Mouse (Mus musculus): Measurements from ENCODE around the gene Ddr1.
A peak's percentile ranks its signal among the peaks of the same experiment; 100 is the strongest.

Ddr1 gene

GRCm38 (mm10) chr17:35636363-35636762 is 68.1 kb downstream of the Ddr1 start:
- DNase-seq (ENCODE audit: low read depth in 1 of 2, low spot score in 2 of 2): no peak

DNA sequence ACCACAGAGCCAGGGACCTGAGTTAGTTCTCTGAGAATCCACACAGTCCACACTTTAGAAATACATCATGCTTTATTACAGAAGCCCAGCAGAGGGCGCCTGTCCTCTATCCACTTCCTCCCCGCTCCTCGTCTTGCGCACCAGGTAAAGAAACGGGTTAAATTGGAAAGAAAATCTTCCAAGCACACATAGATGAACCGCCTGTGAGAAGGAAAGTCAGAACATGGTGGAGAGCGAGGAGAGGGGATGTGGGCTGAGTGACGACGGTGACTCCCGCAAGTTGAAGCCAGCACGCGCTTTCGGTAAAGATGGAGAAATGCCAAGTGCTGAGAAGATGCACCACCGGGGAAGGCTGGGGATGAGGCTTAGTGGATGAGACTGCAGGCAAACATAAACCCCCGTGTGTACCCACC is 68.7 kb downstream of the Ddr1 start:
- DNase-seq (ENCODE audit: low read depth in 1 of 2, low spot score in 2 of 2): peak; percentile 21 to 38

DNA sequence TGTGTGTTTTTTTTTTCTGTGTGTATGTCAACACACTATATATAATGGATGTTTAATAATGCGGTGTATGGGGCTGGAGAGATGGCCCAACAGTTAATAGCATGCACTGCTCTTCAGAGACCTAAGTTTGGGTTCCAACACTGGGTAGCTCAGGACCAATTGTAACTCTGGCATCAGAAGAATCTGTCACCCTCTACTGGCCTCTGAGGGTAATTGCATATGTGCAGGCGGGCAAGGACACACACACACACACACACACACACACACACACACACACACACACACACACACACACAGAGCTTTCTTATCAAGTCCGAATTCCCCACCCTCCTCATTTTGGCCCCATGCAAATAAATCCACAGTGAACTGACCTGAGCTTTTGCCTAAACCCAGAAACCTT is 69.2 kb downstream of the Ddr1 start:
- DNase-seq (ENCODE audit: low read depth in 1 of 2, low spot score in 2 of 2): no peak

- no peak for DNase-seq (ENCODE audit: low read depth in 1 of 2, low spot score in 2 of 2)
Observed at GRCm38 (mm10) chr17:35633992-35634391, 70.4 kb downstream of the Ddr1 start.
